Mouse (Mus musculus): Measurements from ENCODE around the gene Cldn5. TPM values are rescaled to one million over a fixed set of nuclear protein-coding genes. Genes with fewer than 3 reads are reported as not detected.

Cldn5 gene
- total and polyA plus RNA-seq, 2 experiments, result 8.3 to 11.8 TPM

DNA sequence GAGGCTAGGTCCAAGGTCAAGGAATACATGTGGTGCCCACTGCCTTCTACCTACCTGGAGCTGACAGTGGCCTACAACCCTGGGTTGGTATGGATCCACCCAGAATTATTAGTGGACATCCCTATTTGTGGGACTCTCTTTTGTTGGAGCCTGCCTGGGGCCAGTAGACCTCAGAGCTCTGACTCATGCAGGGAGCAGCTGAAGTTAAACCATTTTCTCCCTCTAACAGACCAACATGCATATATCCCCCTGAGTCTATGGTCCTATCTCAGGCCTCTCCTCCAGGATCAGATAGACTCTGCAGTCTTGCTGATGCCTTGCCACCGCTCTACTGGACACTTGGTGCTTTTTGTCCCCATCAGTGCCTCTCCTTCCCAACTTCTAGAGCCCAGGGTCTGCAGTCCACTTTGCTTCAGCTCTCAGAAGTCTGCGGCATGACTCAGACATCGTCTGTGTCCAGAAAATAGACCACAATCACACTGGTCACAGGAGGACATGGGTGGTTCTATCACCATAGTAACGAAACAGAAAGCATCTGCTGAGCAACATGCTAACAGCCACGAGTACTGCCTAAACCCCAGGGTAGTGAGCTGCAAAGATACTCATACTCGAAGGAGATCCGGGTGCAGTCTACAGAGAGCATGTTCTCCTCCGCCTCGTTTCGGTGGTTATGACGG lies 18.7 kb downstream of the Cldn5 start:
- Histone ChIP-seq H3K79me2 (ENCODE audit: control insufficient read depth, insufficient read depth, low read length) (no peaks in the 10 kb centered on the region), H3K9ac (ENCODE audit: low read depth, low read length) (no peak overlapping the region), H3K4me3 (ENCODE audit: insufficient read depth, low read depth, low read length) (no peak overlapping the region), H3K27ac (replicated peaks; ENCODE audit: insufficient read depth, low read depth, low read length) (no peak overlapping the region), H3K4me1 (ENCODE audit: control insufficient read depth, insufficient read depth, low read length) (no peaks in the 10 kb centered on the region), H3K27me3 (ENCODE audit: control insufficient read depth, insufficient read depth, low read length) (no peaks in the 10 kb centered on the region), H3K36me3 (ENCODE audit: control insufficient read depth, insufficient read depth, low read length) (no peaks in the 10 kb centered on the region)
- TF ChIP-seq POLR2A (IDR thresholded peaks at IDR 0.05; ENCODE audit: extremely low read depth, insufficient read depth, low read length) (no peak), CTCF (IDR thresholded peaks at IDR 0.05; ENCODE audit: low read depth, low read length) (no peak)
- 95% methylated on average over 11 of the region's 11 CpGs for WGBS
- no peak for DNase-seq (ENCODE audit: extremely low read depth, low read depth, low spot score)

DNA sequence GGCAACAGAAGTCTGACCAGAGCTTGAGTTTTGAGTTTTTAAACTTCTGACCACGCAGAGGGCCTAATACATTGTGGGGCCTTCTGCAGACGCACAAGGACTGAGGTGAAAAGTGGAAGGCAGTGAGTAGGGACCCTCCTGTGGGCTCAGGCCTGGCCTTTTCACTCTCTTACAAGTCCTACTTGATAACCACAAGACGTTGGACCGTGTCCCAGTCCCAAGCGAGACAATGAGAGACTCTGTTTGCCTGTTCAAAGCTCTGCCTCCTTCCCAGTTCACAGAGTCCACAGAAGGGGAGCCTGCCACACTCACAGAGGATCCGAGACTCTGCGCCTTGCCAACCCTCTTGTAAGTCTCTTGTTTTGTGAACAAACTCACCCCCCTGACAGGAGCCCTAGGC lies 20.0 kb downstream of the Cldn5 start:
- Histone ChIP-seq H3K27ac (replicated peaks; ENCODE audit: insufficient read depth, low read depth, low read length) (no peak overlapping the region), H3K36me3 (ENCODE audit: control insufficient read depth, insufficient read depth, low read length) (no peaks in the 10 kb centered on the region), H3K79me2 (ENCODE audit: control insufficient read depth, insufficient read depth, low read length) (no peaks in the 10 kb centered on the region), H3K4me1 (ENCODE audit: control insufficient read depth, insufficient read depth, low read length) (no peaks in the 10 kb centered on the region), H3K9ac (ENCODE audit: low read depth, low read length) (no peak overlapping the region), H3K4me3 (ENCODE audit: insufficient read depth, low read depth, low read length) (no peak overlapping the region), H3K27me3 (ENCODE audit: control insufficient read depth, insufficient read depth, low read length) (no peaks in the 10 kb centered on the region)
- no peak for DNase-seq (ENCODE audit: extremely low read depth, low read depth, low spot score)
- TF ChIP-seq POLR2A (IDR thresholded peaks at IDR 0.05; ENCODE audit: extremely low read depth, insufficient read depth, low read length) (no peak), CTCF (IDR thresholded peaks at IDR 0.05; ENCODE audit: low read depth, low read length) (no peak)
- WGBS, result 92% methylated on average over 7 of the region's 7 CpGs

DNA sequence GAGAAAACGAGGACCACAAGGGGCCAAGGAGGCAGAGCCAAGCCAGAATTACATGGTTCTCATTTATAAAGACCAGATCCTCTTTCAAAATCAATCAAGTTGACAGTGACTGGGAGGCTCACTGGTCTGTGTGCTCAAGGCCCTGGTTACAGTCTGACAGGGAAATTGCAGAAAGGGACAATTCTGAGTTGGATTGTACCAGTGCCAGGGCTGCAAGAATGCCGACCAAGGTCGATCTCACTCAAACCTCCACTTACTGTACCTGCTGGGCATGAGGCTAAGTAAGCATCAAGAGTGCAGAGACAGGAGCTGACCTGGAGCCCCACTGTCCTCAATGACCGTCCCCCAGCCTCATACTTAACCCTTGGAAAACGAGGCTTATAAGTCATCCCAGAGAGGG lies 21.5 kb downstream of the Cldn5 start:
- no peak for TF ChIP-seq CTCF (IDR thresholded peaks at IDR 0.05; ENCODE audit: low read depth, low read length)
- TF ChIP-seq POLR2A (IDR thresholded peaks at IDR 0.05; ENCODE audit: extremely low read depth, insufficient read depth, low read length), result no peak
- Histone ChIP-seq H3K36me3 (ENCODE audit: control insufficient read depth, insufficient read depth, low read length) (no peaks in the 10 kb centered on the region), H3K4me1 (ENCODE audit: control insufficient read depth, insufficient read depth, low read length) (no peaks in the 10 kb centered on the region), H3K27me3 (ENCODE audit: control insufficient read depth, insufficient read depth, low read length) (no peaks in the 10 kb centered on the region), H3K27ac (replicated peaks; ENCODE audit: insufficient read depth, low read depth, low read length) (no peak overlapping the region), H3K79me2 (ENCODE audit: control insufficient read depth, insufficient read depth, low read length) (no peaks in the 10 kb centered on the region), H3K4me3 (ENCODE audit: insufficient read depth, low read depth, low read length) (no peak overlapping the region), H3K9ac (ENCODE audit: low read depth, low read length) (no peak overlapping the region)
- no peak for DNase-seq (ENCODE audit: extremely low read depth, low read depth, low spot score)
- WGBS, result 94% methylated on average over 5 of the region's 5 CpGs

DNA sequence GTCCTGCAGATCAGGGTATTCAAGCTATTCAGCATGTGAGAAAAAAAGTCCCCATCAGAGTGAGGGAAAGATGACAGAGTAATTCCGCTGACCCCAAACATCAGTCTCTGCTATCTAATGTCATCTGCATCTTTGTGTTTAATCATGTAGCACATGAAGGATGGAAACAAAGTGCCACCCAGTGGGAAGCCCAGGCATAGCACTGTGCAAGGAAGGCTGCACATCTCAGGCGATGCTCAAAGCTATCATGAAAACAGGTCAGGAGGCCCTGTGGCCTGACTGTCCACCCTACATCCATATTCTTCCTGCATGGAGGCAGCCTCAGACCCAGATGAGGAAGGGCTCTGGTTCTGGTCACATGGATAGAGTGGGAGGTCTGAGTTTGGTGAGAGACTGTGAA lies 22.2 kb downstream of the Cldn5 start:
- H3K79me2 ChIP-seq (ENCODE audit: control insufficient read depth, insufficient read depth, low read length), result no peaks in the 10 kb centered on the region
- peak; percentile 19 for DNase-seq (ENCODE audit: extremely low read depth, low read depth, low spot score)
- no peaks in the 10 kb centered on the region for H3K27me3 ChIP-seq (ENCODE audit: control insufficient read depth, insufficient read depth, low read length)
- TF ChIP-seq CTCF (IDR thresholded peaks at IDR 0.05; ENCODE audit: low read depth, low read length), result peak; percentile 82
- TF ChIP-seq POLR2A (IDR thresholded peaks at IDR 0.05; ENCODE audit: extremely low read depth, insufficient read depth, low read length), result no peak
- WGBS, result 86% methylated on average over 2 of the region's 2 CpGs
- H3K27ac ChIP-seq (replicated peaks; ENCODE audit: insufficient read depth, low read depth, low read length), result no peak overlapping the region
- H3K9ac ChIP-seq (ENCODE audit: low read depth, low read length), result no peak overlapping the region
- no peaks in the 10 kb centered on the region for H3K36me3 ChIP-seq (ENCODE audit: control insufficient read depth, insufficient read depth, low read length)
- H3K4me1 ChIP-seq (ENCODE audit: control insufficient read depth, insufficient read depth, low read length), result no peaks in the 10 kb centered on the region
- H3K4me3 ChIP-seq (ENCODE audit: insufficient read depth, low read depth, low read length), result no peak overlapping the region

DNA sequence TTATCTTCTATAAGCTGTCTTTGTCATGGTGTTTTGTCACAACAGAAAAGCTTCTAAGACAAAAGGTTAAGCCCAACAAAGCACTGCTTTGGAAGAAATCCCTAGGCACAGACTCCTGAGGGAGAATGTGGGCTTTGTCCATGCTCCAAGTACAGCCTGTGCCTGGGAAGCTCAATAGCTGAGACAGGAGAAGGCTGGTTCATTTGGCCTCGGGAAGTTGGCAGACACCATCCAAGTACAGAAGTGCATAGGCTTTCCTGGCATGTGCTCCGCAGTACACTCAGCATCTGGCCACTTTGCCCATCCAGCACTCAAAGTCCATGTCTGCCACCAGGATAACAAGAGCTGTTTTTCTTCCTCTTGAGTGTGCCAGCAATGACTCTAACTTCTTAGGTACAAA lies 29.1 kb downstream of the Cldn5 start:
- no peak overlapping the region for H3K27ac ChIP-seq (replicated peaks; ENCODE audit: insufficient read depth, low read depth, low read length)
- no peak for DNase-seq (ENCODE audit: extremely low read depth, low read depth, low spot score)
- no peaks in the 10 kb centered on the region for H3K79me2 ChIP-seq (ENCODE audit: control insufficient read depth, insufficient read depth, low read length)
- no peaks in the 10 kb centered on the region for H3K4me1 ChIP-seq (ENCODE audit: control insufficient read depth, insufficient read depth, low read length)
- H3K9ac ChIP-seq (ENCODE audit: low read depth, low read length), result no peak overlapping the region
- no peak overlapping the region for H3K4me3 ChIP-seq (ENCODE audit: insufficient read depth, low read depth, low read length)
- no peak for TF ChIP-seq CTCF (IDR thresholded peaks at IDR 0.05; ENCODE audit: low read depth, low read length)
- TF ChIP-seq POLR2A (IDR thresholded peaks at IDR 0.05; ENCODE audit: extremely low read depth, insufficient read depth, low read length), result no peak
- no peaks in the 10 kb centered on the region for H3K36me3 ChIP-seq (ENCODE audit: control insufficient read depth, insufficient read depth, low read length)
- 96% methylated on average over 2 of the region's 2 CpGs for WGBS
- H3K27me3 ChIP-seq (ENCODE audit: control insufficient read depth, insufficient read depth, low read length), result no peaks in the 10 kb centered on the region

DNA sequence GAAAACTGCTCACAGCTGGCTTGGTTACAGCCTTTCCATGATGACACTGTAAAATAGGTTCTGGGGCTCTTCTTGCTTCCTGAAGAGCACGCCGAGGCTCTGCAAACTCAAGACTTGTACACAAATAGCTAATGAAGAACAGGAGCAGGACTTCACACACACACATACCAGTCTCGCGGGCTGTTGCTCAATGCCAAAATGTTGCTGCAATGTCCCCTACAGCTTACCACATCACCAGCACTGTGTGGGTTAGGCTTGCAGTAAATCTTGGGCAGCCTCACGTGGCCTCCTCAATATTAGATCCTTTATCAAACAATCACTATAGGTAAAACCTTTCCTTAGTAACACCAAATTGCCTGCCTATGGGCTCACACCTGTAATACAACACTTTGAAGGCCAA lies 32.4 kb downstream of the Cldn5 start:
- H3K4me1 ChIP-seq (ENCODE audit: control insufficient read depth, insufficient read depth, low read length), result peaks cover 7% of the 10 kb centered on the region
- 51% methylated on average over 5 of the region's 5 CpGs for WGBS
- H3K79me2 ChIP-seq (ENCODE audit: control insufficient read depth, insufficient read depth, low read length), result peaks cover 8% of the 10 kb centered on the region; the same call in 1 of the 2 replicates
- H3K36me3 ChIP-seq (ENCODE audit: control insufficient read depth, insufficient read depth, low read length), result no peaks in the 10 kb centered on the region
- no peak overlapping the region for H3K4me3 ChIP-seq (ENCODE audit: insufficient read depth, low read depth, low read length)
- TF ChIP-seq POLR2A (IDR thresholded peaks at IDR 0.05; ENCODE audit: extremely low read depth, insufficient read depth, low read length) (no peak), CTCF (IDR thresholded peaks at IDR 0.05; ENCODE audit: low read depth, low read length) (no peak)
- no peak for DNase-seq (ENCODE audit: extremely low read depth, low read depth, low spot score)
- H3K27ac ChIP-seq (replicated peaks; ENCODE audit: insufficient read depth, low read depth, low read length), result no peak overlapping the region
- H3K9ac ChIP-seq (ENCODE audit: low read depth, low read length), result no peak overlapping the region
- H3K27me3 ChIP-seq (ENCODE audit: control insufficient read depth, insufficient read depth, low read length), result no peaks in the 10 kb centered on the region
